Mouse (Mus musculus) hindbrain, postnatal 0 days (tissue): ENCODE results near the gene Cdh12. TPM values are rescaled to one million over a fixed set of nuclear protein-coding genes. Genes with fewer than 3 reads are reported as not detected.

ENCODE experiments used
- ATAC-seq: fragments of 200-750 bp; cut with Nextera tagmentation; 2 replicates; pipeline ENCODE4 v1.8.0; 2017; ENCODE audit warnings: mild to moderate bottlenecking, moderate TSS enrichment, moderate library complexity
- DNase-seq: peaks from one replicate; pipeline ENCODE4 v3.0.0-alpha.2; 2015; ENCODE audit warnings: low spot score
- H3K27ac ChIP-seq: fragments of 300-500 bp; sonication (generic); 2 replicates; pipeline ENCODE4 v1.5.1; 2014; ENCODE audit warnings: mild to moderate bottlenecking
- H3K27me3 ChIP-seq: fragments of 300-500 bp; sonication (generic); 2 replicates; pipeline ENCODE4 v1.6.1; 2014; ENCODE audit warnings: low read length, mixed read lengths; ENCODE audit not compliant: insufficient read depth
- H3K36me3 ChIP-seq: fragments of 300-500 bp; sonication (generic); 2 replicates; pipeline ENCODE4 v1.6.1; 2014; ENCODE audit warnings: low read length, mixed read lengths; ENCODE audit not compliant: insufficient read depth
- H3K4me1 ChIP-seq: fragments of 300-500 bp; sonication (generic); 2 replicates; pipeline ENCODE4 v1.6.1; 2014; ENCODE audit warnings: antibody characterized with exemption, low read length, mixed read lengths; ENCODE audit not compliant: insufficient read depth
- H3K4me2 ChIP-seq: fragments of 300-500 bp; sonication (generic); 2 replicates; pipeline ENCODE4 v1.6.1; 2014; ENCODE audit warnings: low read depth, mild to moderate bottlenecking, low read length, moderate library complexity, mixed read lengths
- H3K4me3 ChIP-seq: fragments of 300-500 bp; sonication (generic); 2 replicates; pipeline ENCODE4 v1.5.1; 2014; ENCODE audit warnings: low read length
- H3K9ac ChIP-seq: fragments of 300-500 bp; sonication (generic); replicated peaks from 2 replicates; pipeline ENCODE4 v1.6.1; 2014; ENCODE audit warnings: mild to moderate bottlenecking, low read length, moderate library complexity, mixed read lengths
- H3K9me3 ChIP-seq: fragments of 300-500 bp; sonication (generic); 2 replicates; pipeline ENCODE4 v1.6.1; 2016; ENCODE audit warnings: low read length, mixed read lengths
- CTCF ChIP-seq: IDR thresholded peaks from 2 replicates; pipeline ENCODE4 v1.5.1; 2016; ENCODE audit warnings: antibody characterized with exemption, control low read depth, low read depth
- WGBS: fragments of 180-500 bp; shearing (Covaris S2); extraction: QIAGEN DNeasy Blood & Tissue Kit; methylation state at CpG from one replicate; pipeline ENCODE4 v1.1.7; 2014; 5-methylcytosine and 5-hydroxymethylcytosine counted together
- polyA plus RNA-seq: library from polyadenylated mRNA; unstranded; fragments of >200 nt; fragmentation: Nextera tagmentation; extraction: Ambion mirVana; gene quantifications from 2 replicates; pipeline ENCODE4 v1.2.1, GENCODE M21; 2015
- total RNA-seq: library from RNA; depleted of rRNA; stranded (reverse); fragments of >200 nt; gene quantifications from 2 replicates; pipeline ENCODE4 v1.2.3, GENCODE M21; 2014

Gene Cdh12
- total and polyA plus RNA-seq, 2 experiments from 2014 or later = 10.4 to 10.6 TPM

DNA sequence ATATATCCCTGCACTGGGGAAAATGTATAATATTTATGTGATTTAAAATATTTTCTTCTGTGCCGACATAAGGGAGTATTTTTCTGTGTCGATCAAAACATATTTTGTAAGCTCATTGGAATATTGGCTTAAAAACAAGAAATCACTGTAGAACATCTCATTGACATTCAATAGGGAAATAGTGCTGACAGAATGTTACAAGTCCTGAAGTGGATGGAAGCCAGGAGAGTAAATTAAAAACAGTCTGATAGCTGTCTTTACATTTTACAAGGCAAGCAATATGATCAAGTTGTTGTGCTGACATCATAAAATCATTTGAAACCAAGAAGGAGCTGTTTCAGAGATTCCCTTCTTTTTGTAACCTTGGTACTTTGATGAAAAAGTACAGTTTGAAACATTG lies 349.5 kb downstream of the Cdh12 start:
- DNase-seq (no peak), ATAC-seq (no peak)
- no peaks in the 10 kb centered on the region for H3K4me1 ChIP-seq
- no peak for TF ChIP-seq CTCF
- H3K9ac ChIP-seq = no peak overlapping the region
- H3K27me3 ChIP-seq = no peaks in the 10 kb centered on the region
- H3K9me3 ChIP-seq = no peaks in the 10 kb centered on the region
- 83% methylated on average over 2 of the region's 2 CpGs for WGBS
- no peaks in the 10 kb centered on the region for H3K36me3 ChIP-seq
- no peak overlapping the region for H3K4me3 ChIP-seq
- no peak overlapping the region for H3K27ac ChIP-seq
- no peak overlapping the region for H3K4me2 ChIP-seq

DNA sequence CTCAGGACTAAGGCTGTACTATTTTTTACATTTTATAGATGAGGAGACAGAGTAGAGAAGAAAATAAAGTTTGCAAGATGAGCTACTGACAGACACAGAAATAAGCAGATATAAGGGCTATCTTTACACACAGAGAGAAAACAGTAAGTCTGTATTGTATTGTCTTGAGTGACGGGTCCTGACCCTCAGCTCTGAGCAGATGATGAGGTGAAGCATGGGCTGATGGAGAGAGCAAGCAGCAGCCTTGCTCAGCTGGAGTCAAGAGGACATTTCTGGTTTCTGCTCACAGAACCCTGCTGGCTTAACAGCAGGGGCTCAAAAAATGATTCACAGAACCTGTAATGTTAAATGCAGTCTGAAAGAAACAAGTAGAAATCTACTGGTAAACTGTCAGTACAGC lies 386.8 kb downstream of the Cdh12 start:
- no peak overlapping the region for H3K27ac ChIP-seq
- no peak overlapping the region for H3K4me3 ChIP-seq
- no peak overlapping the region for H3K4me2 ChIP-seq
- no peaks in the 10 kb centered on the region for H3K36me3 ChIP-seq
- no peaks in the 10 kb centered on the region for H3K4me1 ChIP-seq
- H3K27me3 ChIP-seq = no peaks in the 10 kb centered on the region
- DNase-seq (peak; percentile 9), ATAC-seq (no peak)
- H3K9me3 ChIP-seq = no peaks in the 10 kb centered on the region
- no peak overlapping the region for H3K9ac ChIP-seq
- TF ChIP-seq CTCF = no peak
- WGBS = 38% methylated on average over 1 of the region's 1 CpGs

GRCm38 (mm10) chr15:20836991-20837390 lies 387.9 kb downstream of the Cdh12 start:
- ATAC-seq (peak; percentile 32; the same call in 1 of the 2 replicates), DNase-seq (peak; percentile 22)
- no peak for TF ChIP-seq CTCF
- Histone ChIP-seq H3K4me1 (no peaks in the 10 kb centered on the region), H3K27ac (no peak overlapping the region), H3K4me3 (no peak overlapping the region), H3K9ac (no peak overlapping the region), H3K27me3 (no peaks in the 10 kb centered on the region), H3K4me2 (no peak overlapping the region), H3K36me3 (no peaks in the 10 kb centered on the region), H3K9me3 (no peaks in the 10 kb centered on the region)
- 54% methylated on average over 3 of the region's 3 CpGs for WGBS

DNA sequence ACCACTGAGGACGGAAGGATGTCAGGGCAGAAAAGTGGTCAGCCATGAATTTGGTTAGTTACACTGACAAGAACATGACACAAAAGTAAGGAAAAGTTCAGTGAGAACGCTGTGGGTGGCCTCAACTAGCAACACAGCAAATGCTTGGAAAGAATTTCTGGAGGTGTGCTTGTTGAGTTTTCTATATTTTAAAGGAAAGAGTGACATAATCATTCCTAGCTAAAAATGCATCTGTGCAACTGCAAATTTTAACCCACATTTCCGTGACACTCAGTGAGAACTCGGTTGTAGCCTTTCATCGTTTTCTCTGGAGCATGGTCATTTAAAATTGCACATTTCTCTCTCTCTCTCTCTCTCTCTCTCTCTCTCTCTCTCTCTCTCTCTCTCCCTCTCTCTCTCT lies 392.4 kb downstream of the Cdh12 start:
- Histone ChIP-seq H3K36me3 (no peaks in the 10 kb centered on the region), H3K9me3 (no peaks in the 10 kb centered on the region; the same call in 1 of the 2 replicates), H3K27me3 (no peaks in the 10 kb centered on the region), H3K4me2 (no peak overlapping the region), H3K27ac (no peak overlapping the region), H3K4me1 (no peaks in the 10 kb centered on the region), H3K9ac (no peak overlapping the region), H3K4me3 (no peak overlapping the region)
- TF ChIP-seq CTCF = no peak
- DNase-seq = no peak
- no peak for ATAC-seq
- WGBS = 91% methylated on average over 5 of the region's 5 CpGs

GRCm38 (mm10) chr15:20863076-20863475 lies 414.0 kb downstream of the Cdh12 start:
- Histone ChIP-seq H3K27me3 (no peaks in the 10 kb centered on the region), H3K4me1 (no peaks in the 10 kb centered on the region), H3K9ac (no peak overlapping the region), H3K27ac (no peak overlapping the region), H3K36me3 (no peaks in the 10 kb centered on the region), H3K4me2 (no peak overlapping the region), H3K9me3 (no peaks in the 10 kb centered on the region), H3K4me3 (no peak overlapping the region)
- ATAC-seq (no peak), DNase-seq (no peak)
- no peak for TF ChIP-seq CTCF
- WGBS = 81% methylated on average over 2 of the region's 2 CpGs

DNA sequence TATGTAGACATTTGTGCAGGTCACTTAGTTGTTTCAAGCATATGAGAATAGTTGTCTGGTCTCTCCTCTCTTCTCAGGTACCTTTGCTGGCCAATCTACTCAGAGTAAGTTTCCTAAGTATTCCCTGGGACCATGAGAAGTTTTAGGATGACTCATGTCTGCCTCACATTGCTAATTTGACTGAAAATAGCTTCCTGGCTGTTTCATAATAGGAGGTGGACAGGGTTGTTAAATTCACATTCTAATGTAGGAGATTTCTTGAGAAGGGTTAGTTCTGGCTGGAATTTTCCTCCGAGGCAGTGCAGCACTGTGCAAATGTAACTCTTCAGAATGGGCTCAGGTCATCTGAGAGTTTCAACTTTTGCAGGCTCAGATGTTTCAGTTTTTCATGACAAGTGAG lies 423.5 kb downstream of the Cdh12 start:
- Histone ChIP-seq H3K4me2 (no peak overlapping the region), H3K9me3 (no peaks in the 10 kb centered on the region), H3K9ac (no peak overlapping the region), H3K36me3 (no peaks in the 10 kb centered on the region), H3K4me3 (no peak overlapping the region), H3K4me1 (no peaks in the 10 kb centered on the region), H3K27ac (no peak overlapping the region), H3K27me3 (no peaks in the 10 kb centered on the region)
- ATAC-seq (no peak), DNase-seq (no peak)
- TF ChIP-seq CTCF = no peak
- 71% methylated on average over 1 of the region's 1 CpGs for WGBS

DNA sequence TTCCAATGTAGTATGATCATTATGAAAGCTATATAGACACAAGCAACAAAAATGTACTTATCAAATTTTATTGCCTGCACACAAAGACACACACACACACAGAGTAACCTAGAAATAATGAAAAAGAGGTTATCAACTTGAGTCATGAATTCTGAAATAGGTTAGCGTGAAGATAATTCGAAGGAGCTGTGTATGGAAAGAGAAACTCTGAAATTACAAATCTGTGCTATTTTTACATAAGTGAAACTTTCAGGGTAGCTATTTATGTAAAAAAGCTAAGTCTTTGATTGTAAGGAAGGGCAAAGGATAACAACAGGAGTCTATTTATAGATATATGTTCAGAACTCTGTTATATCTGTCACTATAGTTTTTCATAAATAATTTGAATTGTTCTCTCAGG lies 427.9 kb downstream of the Cdh12 start:
- TF ChIP-seq CTCF = no peak
- H3K9ac ChIP-seq = no peak overlapping the region
- ATAC-seq = no peak
- H3K4me2 ChIP-seq = no peak overlapping the region
- WGBS = 92% methylated on average over 2 of the region's 2 CpGs
- H3K27ac ChIP-seq = no peak overlapping the region
- DNase-seq = no peak
- H3K4me1 ChIP-seq = no peaks in the 10 kb centered on the region
- H3K36me3 ChIP-seq = no peaks in the 10 kb centered on the region
- H3K4me3 ChIP-seq = no peak overlapping the region
- no peaks in the 10 kb centered on the region for H3K27me3 ChIP-seq
- no peaks in the 10 kb centered on the region for H3K9me3 ChIP-seq
